Mouse (Mus musculus) CD4-positive, CD25-positive, alpha-beta regulatory T cell, adult 4 months (primary cell): Measurements from ENCODE around the gene Ppp4r1. TPM values are rescaled to one million over a fixed set of nuclear protein-coding genes. Genes with fewer than 3 reads are reported as not detected.

Experiments
- polyA plus RNA-seq, 2 experiments: library from polyadenylated mRNA; unstranded; fragments of 100-300 nt; shearing (Covaris generic); gene quantifications; one replicate each; pipeline ENCODE4 v1.2.1; 2017

Ppp4r1 gene
- polyA plus RNA-seq, 2 experiments from 2014 or later, result 25.1 to 30.4 TPM

Other genes starting within 250 kb of the Ppp4r1 start
- gene Tmem232, start 241.8 kb upstream of the Ppp4r1 start, polyA plus RNA-seq, result not detected
- gene Vapa, start 169.0 kb upstream of the Ppp4r1 start, polyA plus RNA-seq, result 10 to 100 TPM; 24.0 to 50.2 TPM
- gene Txndc2, start 140.4 kb upstream of the Ppp4r1 start, polyA plus RNA-seq, result not detected
- gene Rab31, start 9.8 kb upstream of the Ppp4r1 start, polyA plus RNA-seq, result 1 to 10 TPM; 3.3 to 4.2 TPM
- gene Ralbp1, start 103.2 kb downstream of the Ppp4r1 start, polyA plus RNA-seq, result 10 to 100 TPM; 45.5 to 62.2 TPM
- gene Twsg1, start 168.7 kb downstream of the Ppp4r1 start, polyA plus RNA-seq, result 10 to 100 TPM; 27.0 to 31.0 TPM